Mouse (Mus musculus) monocyte, adult 2 months (primary cell): Measurements from ENCODE around the gene Afp.

Source experiments
- DNase-seq, 2 experiments: peaks; one replicate each; pipeline ENCODE4 v3.0.0; 2022; ENCODE audit warnings: low spot score in 2 of 2, low read depth in 1 of 2

Gene Afp

GRCm38 (mm10) chr5:90490518-90490917 lies at the start of gene Afp:
Gene Afp (plus strand): TSS chr5:90490737.
- no peak for DNase-seq

- DNase-seq: no peak
Measured at GRCm38 (mm10) chr5:90447577-90447976, 43.0 kb upstream of the Afp start.

GRCm38 (mm10) chr5:90449961-90450360 lies 40.6 kb upstream of the Afp start:
- DNase-seq: no peak

GRCm38 (mm10) chr5:90452711-90453110 lies 37.8 kb upstream of the Afp start:
- no peak for DNase-seq

- DNase-seq: no peak
Measured at GRCm38 (mm10) chr5:90457241-90457640, 33.3 kb upstream of the Afp start.

- no peak for DNase-seq
Measured at GRCm38 (mm10) chr5:90458727-90459126, 31.8 kb upstream of the Afp start.

- no peak for DNase-seq
Measured at GRCm38 (mm10) chr5:90460619-90461018, 29.9 kb upstream of the Afp start, which contains the start of gene Alb. Gene Alb (plus strand): TSS chr5:90460897.

GRCm38 (mm10) chr5:90466806-90467205 lies 23.7 kb upstream of the Afp start:
- DNase-seq: no peak

- no peak for DNase-seq
Measured at GRCm38 (mm10) chr5:90467245-90467644, 23.3 kb upstream of the Afp start.

GRCm38 (mm10) chr5:90470836-90471235 lies 19.7 kb upstream of the Afp start:
- no peak for DNase-seq

GRCm38 (mm10) chr5:90473902-90474301 lies 16.6 kb upstream of the Afp start:
- DNase-seq: no peak

- no peak for DNase-seq
Measured at GRCm38 (mm10) chr5:90474369-90474768, 16.2 kb upstream of the Afp start.

- DNase-seq: no peak
Measured at GRCm38 (mm10) chr5:90476741-90477140, 13.8 kb upstream of the Afp start.

- no peak for DNase-seq
Measured at GRCm38 (mm10) chr5:90477308-90478140, 13.0 kb upstream of the Afp start.

GRCm38 (mm10) chr5:90478886-90479285 lies 11.7 kb upstream of the Afp start:
- no peak for DNase-seq

GRCm38 (mm10) chr5:90485597-90485996 lies 4.9 kb upstream of the Afp start:
- no peak for DNase-seq

GRCm38 (mm10) chr5:90488323-90488722 lies 2.2 kb upstream of the Afp start:
- no peak for DNase-seq

GRCm38 (mm10) chr5:90492440-90492839 lies 1.9 kb downstream of the Afp start:
- DNase-seq: no peak

GRCm38 (mm10) chr5:90494308-90494707 lies 3.8 kb downstream of the Afp start:
- DNase-seq: no peak

- DNase-seq: no peak
Measured at GRCm38 (mm10) chr5:90499509-90499908, 9.0 kb downstream of the Afp start.

GRCm38 (mm10) chr5:90500714-90501113 lies 10.2 kb downstream of the Afp start:
- peak; percentile 3 to 22 for DNase-seq

- no peak for DNase-seq
Measured at GRCm38 (mm10) chr5:90501752-90502151, 11.2 kb downstream of the Afp start.

- no peak for DNase-seq
Measured at GRCm38 (mm10) chr5:90504742-90505141, 14.2 kb downstream of the Afp start.
